Mouse (Mus musculus): ENCODE results near the gene Oas1c.

- no peak for TF ChIP-seq POLR2A (IDR thresholded peaks at IDR 0.05; ENCODE audit: low read depth, low read length)
- no peak for TF ChIP-seq CTCF (IDR thresholded peaks at IDR 0.05; ENCODE audit: extremely low read depth, insufficient read depth, insufficient read length, insufficient replicate concordance)
These were observed 29.9 kb downstream of the Oas1c start for GRCm38 (mm10) chr5:120782446-120782845.
